Mouse (Mus musculus) kidney, adult 8-10 months (tissue): ENCODE results near the gene Enkd1.
A peak's percentile ranks its signal among the peaks of the same experiment; 100 is the strongest.

Experiments used
- DNase-seq, 2 experiments: peaks; one replicate each; pipeline ENCODE4 v3.0.0; 2022

Gene Enkd1

GRCm38 (mm10) chr8:105707498-105708403, at the start of gene Enkd1, which contains the start of gene 4933405L10Rik:
Gene Enkd1 (minus strand): TSS chr8:105708210.
Gene 4933405L10Rik (plus strand): TSS chr8:105707655.
- peak; percentile 89 to 92 for DNase-seq

DNA sequence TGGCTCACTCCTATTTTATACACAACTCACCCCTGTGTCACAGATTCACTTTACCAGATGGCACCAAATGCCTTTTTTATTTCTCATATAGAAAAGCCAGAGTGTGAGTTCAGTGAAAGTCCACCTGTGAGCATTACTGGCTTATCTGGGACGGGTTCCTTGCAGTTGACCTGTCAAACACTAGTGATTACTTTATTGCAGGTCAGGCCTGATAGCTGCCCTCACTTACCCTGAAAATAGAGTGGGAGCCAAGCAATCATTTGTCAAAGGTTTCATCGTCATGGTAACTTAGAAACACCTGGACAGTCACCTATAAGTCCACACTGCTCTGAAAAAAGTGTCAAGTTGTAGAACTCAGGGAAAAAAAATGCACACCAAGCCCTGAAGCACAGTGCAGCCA, 46.7 kb upstream of the Enkd1 start:
- DNase-seq, result no peak

DNA sequence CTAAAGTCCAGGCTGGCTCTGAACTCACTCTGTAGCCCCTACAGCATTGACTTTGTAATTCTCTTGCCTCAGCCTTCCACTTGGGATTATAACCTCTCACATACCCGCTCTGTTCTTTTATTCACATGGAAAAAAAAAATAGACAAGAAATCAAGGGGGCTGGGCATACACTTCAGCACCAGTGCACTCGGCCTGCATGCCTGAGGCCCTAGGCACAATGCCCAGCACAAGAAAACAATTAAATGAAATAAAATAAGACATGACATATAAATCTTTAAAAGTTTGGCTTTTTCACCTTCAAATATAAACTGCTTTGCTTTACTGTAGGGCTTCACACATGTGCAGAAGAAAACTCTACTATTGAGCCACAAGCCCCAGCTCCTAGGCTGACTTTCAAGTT, 45.9 kb upstream of the Enkd1 start:
- DNase-seq, result no peak

GRCm38 (mm10) chr8:105750606-105751005, 42.6 kb upstream of the Enkd1 start:
- peak; percentile 81 to 82 for DNase-seq

- no peak for DNase-seq
Measured at GRCm38 (mm10) chr8:105743301-105743700, 35.3 kb upstream of the Enkd1 start.

- DNase-seq, result no peak
Measured at GRCm38 (mm10) chr8:105739216-105739615, 31.2 kb upstream of the Enkd1 start.

DNA sequence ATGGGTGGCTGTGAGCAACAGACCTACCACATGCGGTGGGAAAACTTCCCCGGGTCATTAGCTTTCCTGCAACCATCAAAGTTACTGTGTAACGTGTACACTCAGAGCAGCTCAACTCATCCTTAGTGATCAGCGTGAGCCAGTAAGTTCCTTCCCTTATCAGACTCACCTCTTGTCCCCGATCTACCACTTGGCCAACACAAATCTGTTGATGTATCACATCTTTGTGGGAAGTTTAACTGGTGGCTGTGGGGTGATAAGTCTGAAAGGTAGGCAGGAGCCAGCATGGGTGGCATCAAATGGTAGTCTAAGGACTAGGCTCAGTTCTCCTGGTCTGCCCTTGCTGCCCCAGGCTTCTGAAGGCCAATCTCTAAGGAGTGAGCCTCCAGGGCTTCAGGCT, 24.2 kb upstream of the Enkd1 start:
- DNase-seq, result no peak

GRCm38 (mm10) chr8:105727397-105728124, 19.6 kb upstream of the Enkd1 start:
- DNase-seq, result peak; percentile 54 to 72

GRCm38 (mm10) chr8:105725726-105726125, 17.7 kb upstream of the Enkd1 start:
- no peak for DNase-seq

- DNase-seq, result no peak
Measured at GRCm38 (mm10) chr8:105722861-105723260, 14.9 kb upstream of the Enkd1 start.

GRCm38 (mm10) chr8:105719637-105720036, 11.6 kb upstream of the Enkd1 start:
- DNase-seq, result no peak

- no peak for DNase-seq
Measured at GRCm38 (mm10) chr8:105716302-105716945, 8.4 kb upstream of the Enkd1 start.

DNA sequence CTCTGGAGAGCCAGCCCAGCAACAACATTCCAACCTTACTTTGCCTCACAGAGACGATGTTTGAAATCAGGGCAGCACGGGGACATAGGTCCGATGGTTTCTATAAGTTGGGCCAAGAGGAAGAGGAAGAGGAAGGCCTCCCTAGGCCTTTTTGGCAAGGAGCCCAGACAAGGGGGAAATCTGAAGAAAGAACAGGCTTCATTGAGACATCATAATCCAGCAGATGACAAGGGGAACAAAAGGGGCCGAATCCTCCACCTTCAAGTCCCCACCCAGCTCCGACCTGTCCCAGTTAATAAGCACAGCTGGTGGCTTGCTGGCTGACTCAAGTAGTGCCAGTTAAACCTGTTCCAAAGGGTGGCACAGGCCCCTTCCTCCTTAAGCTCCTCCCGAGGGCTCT, 7.0 kb upstream of the Enkd1 start:
- DNase-seq, result no peak

DNA sequence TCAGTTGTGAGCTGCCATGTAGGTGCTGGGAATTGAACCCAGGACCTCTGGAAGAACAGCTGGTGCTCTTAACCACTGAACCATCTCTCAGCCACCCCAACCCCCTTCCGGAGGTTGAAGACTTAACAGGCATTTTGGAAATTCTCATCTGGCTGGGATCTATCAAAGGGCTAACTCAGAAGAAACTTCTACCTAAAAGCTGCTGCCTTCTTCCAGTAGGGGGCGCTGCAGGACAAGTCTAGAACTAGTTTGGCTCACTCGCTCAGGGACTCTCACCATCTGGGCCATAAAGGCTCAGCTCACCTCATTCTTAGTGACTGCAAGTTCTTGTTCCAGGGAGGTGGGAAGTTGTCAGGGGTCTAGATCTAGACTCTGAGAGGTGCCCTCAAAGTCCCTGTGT, 6.1 kb upstream of the Enkd1 start:
- DNase-seq, result peak; percentile 74 to 91

DNA sequence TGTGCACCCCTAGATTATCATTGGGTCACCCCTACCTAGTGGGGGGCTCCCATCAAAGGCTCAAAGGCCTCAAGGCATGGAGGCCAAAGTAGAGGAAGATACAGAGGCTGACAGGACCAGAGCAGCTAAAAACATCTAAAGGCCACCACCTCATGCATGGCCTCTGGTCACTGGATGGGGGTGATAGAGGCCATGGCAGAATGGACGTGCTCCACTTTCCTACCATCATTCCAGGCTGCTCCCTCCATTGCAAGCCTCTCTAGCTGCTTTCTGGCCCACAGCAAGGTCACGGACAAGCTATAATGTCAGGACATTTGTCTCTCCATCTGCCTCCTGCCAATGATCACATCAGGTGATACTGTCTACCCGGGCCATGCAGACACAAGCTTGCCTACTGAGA, 4.3 kb upstream of the Enkd1 start:
- DNase-seq, result no peak

GRCm38 (mm10) chr8:105709317-105709716, 1.3 kb upstream of the Enkd1 start:
- DNase-seq, result no peak

DNA sequence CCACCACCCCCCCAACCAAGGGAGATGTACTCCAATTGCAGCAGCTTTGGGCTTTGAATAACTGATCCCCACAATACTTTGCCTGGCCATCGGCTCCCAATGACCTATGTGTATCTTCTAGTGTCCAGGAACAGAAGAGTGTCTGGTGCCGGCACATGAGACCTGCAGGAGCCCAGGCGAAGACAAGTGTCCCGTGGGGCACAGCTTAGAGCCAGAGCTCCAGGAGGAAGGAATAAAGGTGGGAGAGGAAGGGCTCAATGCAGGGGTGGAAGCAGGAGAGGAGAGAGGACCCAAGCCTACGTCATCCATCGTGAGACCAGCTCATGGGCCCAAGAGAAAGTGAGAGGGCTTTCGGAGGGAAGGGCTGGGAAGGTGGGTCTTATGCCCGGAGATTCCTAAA, 665 bp upstream of the Enkd1 start:
- no peak for DNase-seq

DNA sequence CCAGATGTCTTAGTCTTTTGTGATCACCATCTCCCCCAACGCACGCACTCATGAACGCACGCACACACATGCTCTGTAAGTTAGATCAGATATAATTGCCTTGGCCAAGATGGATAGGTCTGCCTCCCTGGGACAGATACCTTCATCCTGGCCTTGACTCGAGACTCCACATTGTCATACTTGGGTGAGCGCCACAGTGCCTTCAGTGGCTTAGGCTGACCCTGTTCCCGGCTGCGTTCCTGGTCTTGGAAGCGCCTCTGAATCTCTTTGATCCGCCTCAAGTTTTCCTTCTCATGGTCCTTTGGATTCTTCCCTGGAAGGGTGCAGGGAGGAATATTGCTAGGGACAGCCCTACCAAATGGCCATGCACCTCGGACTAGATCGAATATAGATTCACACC, 1.6 kb downstream of the Enkd1 start:
- no peak for DNase-seq

DNA sequence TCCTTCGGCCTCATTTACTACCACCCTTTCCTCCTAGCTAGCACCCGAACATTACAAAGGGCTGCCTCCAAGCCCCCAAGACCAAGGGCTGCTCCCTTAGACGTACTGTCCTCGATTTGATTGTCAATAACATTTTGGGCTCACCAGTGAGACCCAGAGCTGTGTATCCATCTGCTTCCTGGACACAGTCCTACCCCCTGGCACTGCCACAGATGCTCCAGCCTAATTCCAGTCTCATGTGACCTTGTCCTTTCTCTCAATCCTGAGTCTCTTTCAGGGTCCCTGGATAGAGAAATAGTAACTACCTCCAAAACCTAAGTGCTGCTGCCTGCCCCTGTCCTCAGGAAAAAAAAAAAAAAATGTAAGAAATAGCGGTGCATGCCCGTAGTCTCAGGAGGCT, 3.1 kb downstream of the Enkd1 start:
- DNase-seq, result no peak

DNA sequence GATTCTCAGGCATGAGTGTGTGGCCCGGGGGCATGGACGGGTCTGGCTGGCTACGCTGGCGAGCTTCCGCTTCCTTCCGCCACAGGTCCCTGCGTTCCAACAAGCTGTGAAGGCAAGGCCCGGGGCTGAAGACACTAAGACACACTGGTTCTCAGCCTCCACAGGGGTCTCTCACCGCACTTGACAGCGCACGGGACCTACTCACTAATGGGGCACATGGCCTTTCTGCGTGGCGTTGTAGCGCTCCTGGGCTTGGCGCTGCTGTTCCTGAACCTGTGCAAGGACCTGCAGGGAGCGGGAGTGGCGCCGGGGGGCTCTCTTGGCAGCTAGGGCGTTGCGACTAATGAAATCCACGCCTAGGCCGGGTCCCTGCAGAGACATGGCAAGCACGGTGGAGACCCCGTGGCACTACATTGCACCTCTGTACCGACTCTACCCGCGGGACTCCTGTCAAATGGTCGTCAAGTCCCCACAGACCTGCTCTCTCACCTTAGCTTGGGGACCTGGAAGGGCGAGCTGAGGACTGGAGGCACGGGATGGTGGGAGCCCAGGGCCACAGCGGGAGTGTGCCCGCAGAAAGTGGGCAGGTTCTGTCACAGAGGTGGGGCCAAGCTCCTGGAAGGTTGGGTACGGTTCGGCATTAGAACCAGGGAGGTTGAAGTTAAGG, 3.7 kb downstream of the Enkd1 start:
- no peak for DNase-seq

- no peak for DNase-seq
Measured at GRCm38 (mm10) chr8:105702731-105703415, 5.1 kb downstream of the Enkd1 start.

GRCm38 (mm10) chr8:105702001-105702401, 6.0 kb downstream of the Enkd1 start:
- DNase-seq, result no peak
